Mouse (Mus musculus): ENCODE data around the gene Fgf14.

DNA sequence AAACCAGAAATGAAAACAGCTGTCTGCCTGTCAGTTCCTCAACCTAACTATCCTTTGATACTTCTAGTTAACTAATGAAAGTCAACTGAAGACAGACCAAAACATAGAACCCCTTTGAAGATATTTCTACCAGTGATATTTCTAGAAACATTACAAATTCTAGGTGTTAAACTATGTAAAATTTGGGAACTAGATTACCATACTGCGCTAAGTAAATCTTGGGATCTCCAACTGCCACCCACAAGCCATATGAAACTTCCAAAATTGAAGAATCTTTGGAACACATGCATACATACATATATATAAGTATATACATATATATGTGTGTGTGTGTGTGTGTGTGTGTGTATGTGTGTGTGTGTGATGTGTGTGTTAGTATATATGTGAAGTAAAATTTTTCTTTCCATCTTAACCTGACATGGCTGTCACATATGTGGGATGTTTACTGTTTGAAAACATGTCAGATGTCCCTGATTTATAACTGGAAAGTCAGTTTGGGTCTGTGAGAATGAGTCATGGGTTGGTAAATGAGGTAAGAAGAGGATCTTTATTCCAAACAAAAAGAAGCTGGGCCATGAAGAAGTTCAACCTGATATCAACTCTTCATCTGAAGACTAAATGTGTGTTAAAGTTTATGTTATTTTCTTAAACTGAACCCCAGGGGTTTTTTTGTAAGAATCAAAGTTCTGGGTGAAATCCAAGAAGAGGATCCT, 71.7 kb downstream of the Fgf14 start:
- TF ChIP-seq CTCF (IDR thresholded peaks at IDR 0.05; ENCODE audit: low read depth, low read length) (no peak), GATA1 (IDR thresholded peaks at IDR 0.05; ENCODE audit: borderline replicate concordance, low read length) (no peak)

All from G1E (cell line).